Mouse (Mus musculus): Measurements from ENCODE around the gene Cplx3. TPM values are rescaled to one million over a fixed set of nuclear protein-coding genes. Genes with fewer than 3 reads are reported as not detected.

Cplx3 gene
- total RNA-seq (2021) = 1 to 10 TPM; 2.4 to 3.2 TPM
- long read RNA-seq, experiment 1, partial matches to known transcripts = 0 of 3 reads
- long read RNA-seq, experiment 1, other reads (novel, unspliced or antisense) = 0 of 3 reads
- long read RNA-seq, experiment 2, partial matches to known transcripts = 0 of 3 reads
- long read RNA-seq, experiment 2, other reads (novel, unspliced or antisense) = 0 of 3 reads

- no peak for DNase-seq (ENCODE audit: low spot score in 2 of 2)
These were observed at the start of gene Cplx3 for GRCm38 (mm10) chr9:57606139-57606851. Gene Cplx3 (minus strand): TSS chr9:57606281.

- peak; percentile 95 for DNase-seq (ENCODE audit: low spot score in 2 of 2)
These were observed 49.7 kb upstream of the Cplx3 start for GRCm38 (mm10) chr9:57655749-57656148.

- no peak for DNase-seq (ENCODE audit: low spot score in 2 of 2)
These were observed 48.9 kb upstream of the Cplx3 start for GRCm38 (mm10) chr9:57654966-57655365.

GRCm38 (mm10) chr9:57653283-57653682 lies 47.2 kb upstream of the Cplx3 start, which contains the start of gene Csk:
Gene Csk (minus strand): TSS chr9:57653631.
- DNase-seq (ENCODE audit: low spot score in 2 of 2) = no peak

GRCm38 (mm10) chr9:57652855-57653254 lies 46.8 kb upstream of the Cplx3 start:
- no peak for DNase-seq (ENCODE audit: low spot score in 2 of 2)

GRCm38 (mm10) chr9:57652351-57652750 lies 46.3 kb upstream of the Cplx3 start:
- no peak for DNase-seq (ENCODE audit: low spot score in 2 of 2)

GRCm38 (mm10) chr9:57650786-57651311 lies 44.8 kb upstream of the Cplx3 start:
- DNase-seq (ENCODE audit: low spot score in 2 of 2) = peak in 1 of 2 experiments; percentile 40

- no peak for DNase-seq (ENCODE audit: low spot score in 2 of 2)
These were observed 44.2 kb upstream of the Cplx3 start for GRCm38 (mm10) chr9:57650130-57650785.

GRCm38 (mm10) chr9:57647286-57648108 lies 41.4 kb upstream of the Cplx3 start:
- DNase-seq (ENCODE audit: low spot score in 2 of 2) = no peak

GRCm38 (mm10) chr9:57646551-57647103 lies 40.5 kb upstream of the Cplx3 start:
- no peak for DNase-seq (ENCODE audit: low spot score in 2 of 2)

GRCm38 (mm10) chr9:57644944-57645893 lies 39.1 kb upstream of the Cplx3 start:
- DNase-seq (ENCODE audit: low spot score in 2 of 2) = peak; percentile 92 to 93

GRCm38 (mm10) chr9:57644442-57644943 lies 38.4 kb upstream of the Cplx3 start:
- no peak for DNase-seq (ENCODE audit: low spot score in 2 of 2)

- no peak for DNase-seq (ENCODE audit: low spot score in 2 of 2)
These were observed 37.7 kb upstream of the Cplx3 start for GRCm38 (mm10) chr9:57643856-57644180.

- no peak for DNase-seq (ENCODE audit: low spot score in 2 of 2)
These were observed 37.2 kb upstream of the Cplx3 start for GRCm38 (mm10) chr9:57643169-57643855.

GRCm38 (mm10) chr9:57641775-57642550 lies 35.9 kb upstream of the Cplx3 start:
- DNase-seq (ENCODE audit: low spot score in 2 of 2) = no peak

GRCm38 (mm10) chr9:57641022-57641421 lies 34.9 kb upstream of the Cplx3 start:
- DNase-seq (ENCODE audit: low spot score in 2 of 2) = no peak

- DNase-seq (ENCODE audit: low spot score in 2 of 2) = no peak
These were observed 34.3 kb upstream of the Cplx3 start for GRCm38 (mm10) chr9:57640384-57640783.

- no peak for DNase-seq (ENCODE audit: low spot score in 2 of 2)
These were observed 33.7 kb upstream of the Cplx3 start for GRCm38 (mm10) chr9:57639661-57640328.

Measured in layer of hippocampus, postnatal 14 days (tissue).